Mouse (Mus musculus): ENCODE results near the gene Shc2.
A peak's percentile ranks its signal among the peaks of the same experiment; 100 is the strongest.

The Shc2 gene

DNA sequence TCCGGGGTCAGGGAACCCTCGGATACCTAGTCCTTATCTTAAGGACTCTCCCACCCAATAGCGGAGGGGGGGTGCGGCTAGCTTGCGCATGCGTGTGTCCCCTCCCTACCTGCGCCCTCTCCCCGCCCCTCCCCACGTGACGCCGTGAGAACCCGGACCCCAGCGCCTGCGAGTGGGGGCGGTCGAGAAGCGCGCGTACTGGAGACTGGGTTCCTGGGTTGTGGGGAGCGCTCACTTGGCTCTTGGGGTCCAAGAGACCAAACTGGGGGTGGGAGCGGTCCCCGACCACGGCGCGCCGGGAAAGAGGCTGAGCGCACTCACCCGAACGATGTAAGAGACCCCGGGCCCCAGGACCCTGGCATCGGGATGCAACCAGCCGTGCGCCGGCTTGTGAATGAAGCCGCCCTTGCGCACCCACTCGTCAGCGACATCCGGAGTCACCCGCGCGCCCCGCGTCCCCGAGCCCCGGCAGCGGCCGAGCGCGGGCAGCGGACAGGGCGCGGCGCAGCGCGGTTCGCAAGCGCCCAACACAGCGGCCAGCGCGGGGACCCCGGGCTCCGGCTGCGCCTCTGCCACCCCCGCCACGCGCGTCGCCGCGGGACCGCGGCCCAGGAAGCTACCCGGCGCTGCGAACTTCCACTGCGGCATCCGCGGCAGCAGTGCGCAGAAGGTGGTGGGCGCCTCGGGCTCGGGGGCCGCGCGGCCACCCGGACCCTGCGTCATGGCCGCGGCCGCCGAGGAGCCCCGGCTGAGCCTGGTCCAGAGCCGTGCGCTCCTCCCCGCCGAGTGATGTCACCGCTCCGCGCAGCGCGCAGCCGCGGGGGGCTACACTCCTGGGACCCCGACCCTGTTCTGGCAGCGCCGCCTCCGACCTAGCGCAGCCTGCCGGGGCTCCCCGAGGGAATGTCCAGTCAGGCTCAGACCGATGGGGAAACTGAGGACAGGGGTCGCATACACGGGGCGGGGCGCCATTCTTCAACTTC, at the start of gene Shc2:
Gene Shc2 (minus strand): TSS at position 791 of the 983 bp plus-strand sequence.
- DNase-seq (ENCODE audit: low spot score in 2 of 2) = no peak

DNA sequence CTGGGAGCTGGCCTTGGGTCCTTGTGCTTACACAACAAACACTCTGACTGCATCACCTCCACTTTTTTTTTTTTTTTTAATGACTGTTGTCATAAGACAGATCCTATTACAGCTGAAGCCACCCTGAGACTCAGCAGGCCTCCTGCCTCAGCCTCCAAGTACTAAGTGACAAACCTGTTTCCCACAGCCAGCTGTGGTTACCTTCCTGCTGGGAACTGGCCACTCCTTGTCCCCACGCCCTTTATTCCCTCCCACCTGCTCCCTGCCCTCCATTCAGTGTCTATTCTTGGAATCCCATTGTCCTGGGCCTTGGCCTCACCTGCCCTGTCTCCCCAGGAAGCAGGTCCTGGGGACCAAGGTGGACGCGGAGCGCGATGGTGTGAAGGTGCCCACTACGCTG, 49.8 kb upstream of the Shc2 start:
- DNase-seq (ENCODE audit: low spot score in 2 of 2) = no peak

DNA sequence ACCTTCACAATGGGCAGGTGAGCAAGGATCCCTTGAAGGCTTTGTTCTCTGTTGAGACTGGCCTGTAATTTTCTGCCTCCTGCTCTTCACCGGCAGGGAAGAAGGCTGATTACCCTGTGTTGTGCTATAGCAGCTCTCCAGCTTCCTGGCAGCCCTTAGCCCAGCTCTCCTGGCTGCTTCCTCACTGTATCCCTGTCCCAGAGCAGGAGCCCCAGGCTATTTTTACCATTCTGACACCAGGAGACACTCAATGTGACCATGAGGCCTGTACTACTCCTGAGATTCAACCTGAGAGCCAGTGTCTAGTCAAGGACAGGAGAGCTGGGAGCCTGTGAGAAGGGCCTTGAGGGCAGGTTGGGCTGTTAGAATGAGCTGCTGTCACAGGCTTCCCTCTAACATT, 49.0 kb upstream of the Shc2 start:
- DNase-seq (ENCODE audit: low spot score in 2 of 2) = no peak

DNA sequence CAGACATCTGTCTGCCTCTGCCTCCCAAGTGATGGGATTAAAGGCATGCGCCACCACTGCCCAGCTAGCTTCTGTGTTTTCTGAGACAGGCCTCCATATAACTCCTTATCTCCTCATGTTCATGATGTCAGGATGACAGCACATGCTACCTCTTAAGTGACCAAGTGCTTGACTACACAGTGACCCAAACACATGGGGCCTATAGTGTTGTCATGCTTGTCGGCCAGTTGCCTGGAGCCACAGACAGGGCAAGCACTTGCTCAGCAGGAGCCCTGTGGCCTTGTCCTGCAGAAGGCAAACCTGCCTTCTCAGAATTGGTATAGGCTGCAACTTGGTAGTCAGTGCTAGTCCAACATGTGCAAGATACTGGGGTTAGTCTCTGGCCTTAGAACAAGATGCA, 48.5 kb upstream of the Shc2 start:
- no peak for DNase-seq (ENCODE audit: low spot score in 2 of 2)

DNA sequence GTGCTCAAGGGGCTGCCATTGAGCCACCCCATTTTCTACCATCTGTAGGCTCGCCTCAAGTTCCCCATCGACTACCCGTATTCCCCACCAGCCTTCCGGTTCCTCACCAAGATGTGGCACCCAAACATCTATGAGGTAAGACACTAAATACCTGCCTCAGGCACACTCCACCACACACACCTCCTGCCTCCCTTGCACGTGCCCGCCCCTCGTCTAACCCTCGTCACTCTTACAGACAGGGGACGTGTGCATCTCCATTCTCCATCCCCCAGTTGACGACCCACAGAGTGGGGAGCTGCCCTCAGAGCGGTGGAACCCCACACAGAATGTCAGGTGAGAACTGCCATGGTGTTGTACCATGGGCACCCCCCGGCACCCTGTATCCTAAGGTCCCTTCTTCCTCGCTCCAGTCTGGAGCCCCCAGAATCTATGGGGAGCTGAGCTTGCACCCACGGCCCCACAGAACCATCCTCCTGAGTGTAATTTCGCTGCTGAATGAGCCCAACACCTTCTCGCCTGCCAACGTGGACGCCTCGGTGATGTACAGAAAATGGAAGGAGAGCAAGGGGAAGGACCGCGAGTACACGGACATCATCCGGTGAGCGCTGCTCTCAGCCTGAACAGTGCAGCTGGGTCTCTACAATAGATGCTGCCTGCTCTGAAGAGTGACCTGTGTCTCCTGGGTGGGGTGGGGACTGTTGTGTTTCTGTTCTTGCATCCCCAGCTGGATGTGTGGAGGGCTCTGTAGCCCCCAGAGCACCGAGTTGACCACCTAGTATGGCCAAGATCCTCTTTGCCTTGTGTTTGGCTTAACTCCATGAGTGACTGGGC, 47.3 kb upstream of the Shc2 start:
- peak in 1 of 2 experiments; percentile 61 for DNase-seq (ENCODE audit: low spot score in 2 of 2)

DNA sequence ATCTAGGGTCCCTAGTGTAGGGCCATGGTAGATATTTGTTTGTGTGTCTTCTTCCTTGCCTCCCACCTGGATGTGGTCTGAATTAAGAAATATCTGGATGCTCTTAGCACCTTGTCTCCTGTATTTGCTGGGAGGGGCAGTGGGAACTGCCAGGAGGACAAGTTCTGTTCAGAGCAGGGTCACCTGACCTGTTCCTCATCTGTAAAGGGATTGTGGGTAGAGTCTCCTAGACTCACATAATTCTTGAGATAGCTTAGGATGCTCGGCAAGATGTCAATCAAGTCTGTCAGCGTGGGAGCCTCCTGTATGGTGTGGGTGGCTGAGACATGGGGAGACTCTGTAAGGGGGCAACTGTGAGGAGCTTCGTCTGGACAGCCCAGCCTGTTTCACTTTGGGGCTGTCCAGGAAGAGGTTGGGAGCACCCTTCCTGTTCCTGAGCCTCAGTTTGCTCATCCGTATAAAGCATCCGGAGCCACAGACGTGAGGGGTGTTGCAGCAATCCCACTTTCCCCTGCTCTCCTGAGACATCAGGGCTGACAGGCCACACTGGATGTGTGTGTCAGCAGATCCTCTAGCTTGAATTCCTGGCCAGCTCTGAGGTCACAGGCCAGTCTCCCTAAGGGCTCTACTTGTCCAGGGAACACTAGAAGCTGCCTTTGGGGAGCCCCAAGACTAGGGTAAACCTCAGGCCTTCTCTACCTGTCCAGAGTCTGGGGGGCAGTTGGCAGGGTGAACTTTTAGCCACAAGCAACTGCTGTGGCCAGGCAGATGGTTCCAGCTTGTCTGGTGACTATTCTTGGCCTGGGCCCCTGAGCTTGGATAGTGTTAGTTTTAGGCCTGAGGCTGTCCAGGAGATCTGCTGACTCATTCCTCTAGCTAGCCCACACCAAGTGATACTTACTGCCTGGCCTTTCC, 46.3 kb upstream of the Shc2 start:
- no peak for DNase-seq (ENCODE audit: low spot score in 2 of 2)

DNA sequence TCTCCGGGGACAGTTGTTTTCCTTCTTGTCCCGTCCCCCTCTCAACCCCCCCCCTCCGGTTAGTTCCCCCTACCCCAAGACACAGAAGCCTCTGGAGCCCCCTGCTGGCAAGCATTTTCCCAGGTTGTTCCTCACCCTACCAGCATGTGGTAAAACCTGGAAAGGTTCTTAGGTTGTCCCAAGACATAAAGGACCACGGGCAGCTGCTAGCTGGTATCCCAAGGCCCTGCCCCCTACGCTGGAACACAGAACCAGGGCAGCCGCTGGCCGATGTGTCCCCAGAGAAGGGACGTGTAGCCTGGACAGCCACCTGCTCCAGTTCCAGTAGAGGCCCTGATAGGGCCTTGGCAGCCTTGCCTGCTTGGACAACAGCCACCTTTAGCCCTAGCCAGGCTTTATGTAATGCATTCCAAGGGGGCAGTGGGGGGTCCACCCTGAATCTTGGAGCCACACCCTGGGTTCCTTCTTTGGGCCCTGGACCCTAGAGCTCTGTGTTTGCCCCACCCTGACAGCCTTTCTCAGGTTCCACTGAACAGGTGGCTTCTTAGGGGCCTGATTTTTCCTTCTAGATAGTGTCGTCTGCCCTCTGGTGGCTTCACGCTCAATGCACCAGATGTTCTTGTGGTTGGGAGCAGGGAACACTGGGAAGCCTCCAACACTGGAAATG, 45.3 kb upstream of the Shc2 start:
- DNase-seq (ENCODE audit: low spot score in 2 of 2) = peak; percentile 70 to 86

DNA sequence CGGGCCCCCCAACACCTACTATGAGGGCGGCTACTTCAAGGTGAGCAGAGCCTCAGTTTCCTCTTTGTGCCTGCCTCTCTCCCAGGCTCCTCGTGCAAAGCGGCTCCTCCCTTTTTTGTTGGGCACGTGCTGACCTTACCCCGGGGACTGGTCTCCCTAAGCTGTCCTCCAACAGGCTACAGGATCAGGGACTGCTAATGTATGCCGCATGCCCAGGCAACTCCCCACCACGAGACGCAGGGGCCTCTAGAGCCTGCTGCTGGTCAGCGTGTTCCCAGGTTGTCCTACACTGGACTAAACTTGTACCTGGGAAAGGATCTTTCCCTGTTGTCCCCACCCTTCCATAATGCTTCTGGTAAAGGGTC, 44.8 kb upstream of the Shc2 start:
- DNase-seq (ENCODE audit: low spot score in 2 of 2) = peak; percentile 49 to 75

DNA sequence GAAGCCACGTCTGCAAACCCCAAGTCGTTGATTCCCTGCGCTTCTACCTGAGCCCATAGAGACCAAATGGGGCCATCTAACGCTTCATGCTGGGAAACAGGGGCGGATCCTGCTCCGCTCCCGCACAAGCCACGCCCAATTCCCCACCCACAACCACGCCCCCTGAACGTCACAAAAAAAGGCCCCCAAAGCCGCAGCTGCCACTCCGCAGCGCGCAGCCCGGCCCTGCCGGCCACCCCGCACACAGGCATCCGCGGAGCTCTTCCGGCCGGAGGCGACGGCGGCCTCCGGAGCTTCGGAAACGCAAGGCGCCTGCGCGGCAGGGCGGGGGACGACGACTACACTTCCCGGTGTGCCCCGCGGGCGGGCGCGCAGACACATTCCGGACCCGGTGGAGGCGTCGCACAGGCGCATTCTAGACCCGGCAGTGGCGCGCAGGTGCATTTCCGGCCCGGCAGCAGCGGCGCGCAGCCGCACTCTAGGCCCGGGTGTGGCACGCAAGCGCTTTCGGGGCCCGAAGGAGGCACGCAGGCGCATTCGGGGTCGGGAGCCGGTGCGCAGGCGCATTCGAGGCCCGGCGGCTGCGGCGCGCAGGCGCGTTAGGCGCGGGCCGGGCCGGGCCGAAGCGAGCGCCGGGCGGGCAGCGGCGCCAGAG, 44.0 kb upstream of the Shc2 start, which contains the start of gene Cdc34:
Gene Cdc34 (plus strand): TSS at position 605 of the 655 bp plus-strand sequence.
- DNase-seq (ENCODE audit: low spot score in 2 of 2) = peak; percentile 98 to 100

DNA sequence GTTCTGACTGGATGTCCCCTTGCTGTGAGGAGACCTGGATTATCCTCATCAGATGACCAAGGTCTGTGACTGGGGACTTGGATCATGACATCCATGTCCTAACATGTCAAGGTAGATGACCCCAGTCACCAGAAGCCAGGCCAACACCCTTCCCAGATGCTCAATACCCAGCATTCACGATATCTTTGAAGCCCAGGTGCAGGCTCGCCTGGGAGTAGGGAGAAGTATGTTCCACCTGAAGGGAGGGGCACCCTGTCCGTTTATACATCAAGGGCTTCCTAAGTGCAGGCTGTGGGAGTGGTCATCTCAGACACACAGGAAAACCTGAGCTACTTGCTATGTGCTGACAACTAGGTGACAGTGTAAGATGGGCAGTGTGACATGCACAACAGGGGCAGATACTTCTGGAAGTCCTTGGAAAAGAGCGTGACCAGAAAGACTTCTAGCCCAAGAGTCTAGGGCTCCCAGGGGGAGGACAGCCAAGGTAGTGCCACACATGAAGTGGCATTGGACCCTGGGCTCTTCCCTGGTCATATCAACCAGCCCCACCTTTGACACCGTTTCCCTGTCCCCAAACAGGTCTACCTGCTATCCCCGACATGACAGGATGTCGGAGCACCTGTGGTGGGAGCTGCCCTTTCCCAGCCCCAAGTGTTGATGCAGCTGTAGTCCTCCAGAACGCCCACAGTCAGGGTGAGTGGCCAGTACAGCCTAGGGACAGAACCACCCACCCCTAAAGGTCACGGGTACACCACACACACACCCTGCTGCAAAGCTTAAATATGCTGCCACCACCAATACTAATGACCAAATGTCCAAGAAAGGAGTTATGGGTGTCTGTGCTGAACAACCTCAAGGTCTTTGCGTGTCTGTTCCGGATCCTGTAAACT, 43.1 kb upstream of the Shc2 start:
- DNase-seq (ENCODE audit: low spot score in 2 of 2) = peak in 1 of 2 experiments; percentile 72

DNA sequence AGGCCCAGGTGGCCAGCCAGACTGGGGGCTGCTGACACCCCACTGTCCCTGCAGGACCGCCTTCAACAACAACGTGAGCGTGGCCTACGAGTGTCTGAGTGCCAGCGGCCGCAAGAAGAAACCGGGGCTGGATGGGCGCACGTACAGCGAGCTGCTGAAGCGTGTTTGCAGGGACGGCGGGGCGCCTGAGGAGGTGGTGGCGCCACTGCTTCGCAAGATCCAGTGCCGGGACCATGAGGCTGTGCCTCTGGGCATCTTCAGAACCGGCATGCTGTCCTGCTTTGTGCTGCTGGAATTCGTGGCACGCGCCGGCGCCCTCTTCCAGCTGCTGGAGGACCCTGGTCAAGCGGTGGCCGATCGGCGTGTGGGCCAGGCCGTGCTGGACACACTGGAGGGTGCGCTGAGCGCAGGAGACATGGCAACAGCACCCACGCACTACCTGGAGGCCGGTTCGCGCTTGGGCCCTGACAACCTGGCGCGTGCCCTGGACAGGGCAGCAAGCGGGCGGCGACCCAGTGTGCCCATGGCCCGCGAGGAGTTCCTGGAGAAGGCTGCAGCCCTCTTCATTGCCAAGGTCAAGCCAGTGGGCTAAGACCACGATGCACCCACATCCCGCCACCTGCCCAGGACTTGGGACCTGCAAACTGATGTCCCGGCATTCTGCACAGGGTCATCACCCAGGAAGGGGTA, 37.8 kb upstream of the Shc2 start:
- DNase-seq (ENCODE audit: low spot score in 2 of 2) = no peak

DNA sequence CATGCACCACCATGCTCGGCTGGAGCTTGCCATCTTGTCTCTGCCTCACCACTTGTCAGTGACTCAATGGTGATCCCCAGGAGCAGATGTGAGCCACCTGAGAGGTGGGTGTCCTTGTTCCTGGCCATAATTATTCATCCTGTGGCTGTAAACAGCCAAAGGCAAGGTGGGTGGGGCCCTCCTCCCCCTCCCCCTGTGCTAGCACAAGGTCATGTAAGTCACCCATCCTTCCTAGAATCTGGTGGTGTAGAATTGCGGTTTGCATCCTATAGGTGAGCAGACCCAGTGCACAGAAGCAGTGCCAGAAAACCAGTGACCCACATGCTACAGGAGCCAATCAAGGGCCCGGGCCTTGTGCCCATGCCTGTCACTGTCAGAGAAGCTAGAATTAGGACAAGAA, 35.3 kb upstream of the Shc2 start:
- DNase-seq (ENCODE audit: low spot score in 2 of 2) = no peak

DNA sequence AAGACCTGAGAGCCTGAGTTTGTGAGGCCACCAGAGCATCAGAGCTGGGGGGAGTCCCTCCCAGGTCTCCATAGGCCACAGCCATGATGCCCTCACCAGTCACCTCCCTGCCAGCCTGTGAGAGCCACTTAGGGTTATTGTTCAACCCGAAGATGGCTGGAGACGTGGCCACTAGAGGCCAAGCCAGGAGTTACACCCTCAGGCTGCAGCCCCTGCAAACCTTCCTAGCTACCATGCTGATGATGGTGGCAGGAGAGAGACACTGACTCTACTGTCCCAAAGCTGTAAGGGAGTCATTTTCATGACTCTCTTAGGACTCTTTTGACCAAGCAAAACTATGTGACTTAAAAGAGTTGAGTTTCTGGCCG, 34.4 kb upstream of the Shc2 start:
- DNase-seq (ENCODE audit: low spot score in 2 of 2) = no peak

DNA sequence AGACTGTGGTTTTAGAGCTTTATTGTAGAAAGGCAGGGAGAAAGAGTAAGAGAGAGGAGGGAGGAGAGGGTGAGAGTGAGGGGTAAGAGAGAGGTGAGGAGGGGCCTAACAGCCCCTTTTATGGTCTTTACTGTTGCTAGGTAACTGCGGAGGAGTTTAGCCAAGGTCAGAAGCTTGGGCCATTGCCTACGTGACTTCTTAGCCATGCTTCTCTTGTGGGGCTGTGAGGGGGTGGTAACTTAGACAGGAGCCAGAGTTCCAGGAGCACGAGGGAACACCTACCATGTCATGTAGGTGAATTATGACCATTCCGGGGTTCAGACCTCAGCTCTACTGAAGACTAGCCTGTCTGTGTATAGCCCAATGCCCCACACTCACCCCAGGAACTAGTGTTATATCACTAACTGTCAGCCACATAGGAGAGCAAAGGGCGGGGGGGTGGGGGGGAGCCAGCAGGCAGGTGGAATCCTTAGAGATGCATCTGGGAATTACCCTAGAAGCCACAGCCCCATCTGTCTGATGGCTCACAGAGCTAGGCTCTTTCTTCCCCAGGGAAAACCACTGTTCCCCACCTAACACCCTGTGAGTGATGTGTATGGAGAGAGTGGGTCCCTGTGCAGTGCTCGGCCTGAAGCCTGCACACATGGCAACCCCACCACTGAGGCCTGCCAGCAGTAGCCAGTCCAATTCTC, 33.8 kb upstream of the Shc2 start:
- DNase-seq (ENCODE audit: low spot score in 2 of 2) = no peak

DNA sequence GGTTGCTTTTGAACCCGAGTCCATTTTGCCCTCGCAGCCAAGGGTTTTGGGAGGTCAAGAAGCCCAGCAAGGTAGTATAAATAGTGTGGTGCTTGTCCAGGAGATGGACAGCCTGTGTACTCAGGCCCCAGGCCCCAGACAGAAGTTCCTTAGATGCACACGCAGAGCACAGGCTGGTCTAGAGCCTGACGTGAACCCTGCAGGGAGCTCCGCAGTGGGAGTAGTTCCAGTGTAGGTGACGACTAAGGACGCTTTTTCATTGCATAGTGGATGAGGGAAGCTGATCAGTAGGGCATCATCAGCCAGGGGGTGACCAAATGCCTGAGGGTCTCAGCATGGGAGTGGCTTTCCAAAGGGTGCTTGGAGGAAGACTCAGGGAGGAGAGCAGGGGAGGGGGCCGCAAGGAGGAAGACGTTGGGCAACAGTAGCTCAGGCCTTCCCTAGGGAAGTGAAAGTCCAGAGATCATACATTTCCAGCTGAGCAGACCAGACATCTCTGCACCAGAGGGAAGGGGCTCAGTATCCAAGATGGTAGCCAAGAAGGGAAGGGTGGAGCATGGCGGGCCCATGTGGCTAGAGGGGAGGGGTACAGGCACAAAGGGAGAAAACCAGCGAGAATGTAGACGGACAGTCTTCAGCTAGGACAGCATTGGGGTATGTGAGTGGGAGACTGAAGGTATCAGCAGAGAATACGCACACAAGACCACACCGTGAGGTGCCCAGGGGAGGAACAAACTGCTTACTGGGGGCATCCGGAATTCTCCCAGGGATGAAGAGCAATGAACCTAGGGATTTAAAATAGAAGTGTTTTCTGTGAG, 32.6 kb upstream of the Shc2 start:
- no peak for DNase-seq (ENCODE audit: low spot score in 2 of 2)

DNA sequence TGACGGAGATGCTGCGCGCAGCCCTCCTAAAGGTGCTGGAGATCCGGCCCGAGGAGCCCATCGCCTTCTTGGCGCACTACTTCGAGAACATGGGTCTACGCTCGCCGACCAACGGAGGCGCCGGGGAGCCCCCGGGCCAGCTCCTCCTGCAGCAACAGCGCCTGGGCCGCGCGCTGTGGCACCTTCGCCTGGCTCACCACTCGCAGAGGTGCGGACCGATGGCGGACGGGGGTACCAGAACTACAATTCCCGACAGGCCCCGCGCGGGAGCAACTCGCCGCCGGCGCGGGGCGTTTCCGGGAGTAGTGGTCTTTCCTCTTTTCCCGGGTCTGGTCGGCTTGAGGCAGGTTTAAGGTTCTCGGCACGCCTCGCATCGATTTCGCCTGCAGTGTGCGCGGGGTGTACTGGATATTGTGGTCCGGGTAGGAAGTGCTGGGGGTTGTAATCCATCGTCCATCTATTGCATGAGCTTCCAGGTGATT, 31.9 kb upstream of the Shc2 start:
- DNase-seq (ENCODE audit: low spot score in 2 of 2) = peak; percentile 66 to 86

Measured in spleen, postnatal 4 days (tissue).